Mouse (Mus musculus) liver, adult 2 months (tissue): ENCODE data around the gene Smyd4. TPM values are rescaled to one million over a fixed set of nuclear protein-coding genes. Genes with fewer than 3 reads are reported as not detected.

Source experiments
- DNase-seq: peaks from one replicate; pipeline ENCODE4 v3.0.0-alpha.2; 2011; ENCODE audit warnings: low read depth, low spot score; ENCODE audit errors: extremely low read depth
- H3K27ac ChIP-seq: fragments of 200-500 bp; replicated peaks from 2 replicates; pipeline ENCODE4 v1.5.1; 2012; ENCODE audit warnings: low read depth, mild to moderate bottlenecking, control low read depth, inconsistent platforms, low read length; ENCODE audit not compliant: insufficient read depth
- H3K27me3 ChIP-seq: fragments of 200-500 bp; 2 replicates; pipeline ENCODE4 v1.6.1; 2012; ENCODE audit warnings: mild to moderate bottlenecking, moderate library complexity, low read length, inconsistent platforms; ENCODE audit not compliant: control insufficient read depth, insufficient read depth
- H3K36me3 ChIP-seq: fragments of 200-500 bp; 2 replicates; pipeline ENCODE4 v1.6.1; 2012; ENCODE audit warnings: low read length, inconsistent platforms; ENCODE audit not compliant: control insufficient read depth, insufficient read depth
- H3K4me1 ChIP-seq: fragments of 200-500 bp; 2 replicates; pipeline ENCODE4 v1.6.1; 2011; ENCODE audit warnings: low read length; ENCODE audit not compliant: control insufficient read depth, insufficient read depth
- H3K4me3 ChIP-seq: fragments of 200-500 bp; 2 replicates; pipeline ENCODE4 v1.5.1; 2011; ENCODE audit warnings: low read depth, mild to moderate bottlenecking, control low read depth, low read length, moderate library complexity; ENCODE audit not compliant: insufficient read depth
- H3K79me2 ChIP-seq: fragments of 200-500 bp; 2 replicates; pipeline ENCODE4 v1.6.1; 2012; ENCODE audit warnings: inconsistent platforms, mild to moderate bottlenecking, low read length, moderate library complexity; ENCODE audit not compliant: control insufficient read depth, insufficient read depth
- H3K9ac ChIP-seq: fragments of 200-500 bp; 2 replicates; pipeline ENCODE4 v1.6.1; 2012; ENCODE audit warnings: low read depth, mild to moderate bottlenecking, control low read depth, inconsistent platforms, low read length
- CTCF ChIP-seq: fragments of 200-500 bp; IDR thresholded peaks from 2 replicates; pipeline ENCODE4 v1.5.1; 2011; ENCODE audit warnings: low read depth, low read length, control low read depth
- POLR2A ChIP-seq: fragments of 200-500 bp; IDR thresholded peaks from 2 replicates; pipeline ENCODE4 v1.6.1; 2011; ENCODE audit warnings: low read length, control low read depth; ENCODE audit not compliant: insufficient read depth; ENCODE audit errors: extremely low read depth
- WGBS: fragments of 180-500 bp; shearing (Covaris S2); methylation state at CpG from one replicate; pipeline ENCODE4 v1.1.7; 2018; 5-methylcytosine and 5-hydroxymethylcytosine counted together
- polyA plus RNA-seq: library from polyadenylated mRNA; depleted of rRNA; stranded (reverse); fragments of >200 nt; gene quantifications from 2 replicates; pipeline ENCODE4 v1.2.3, GENCODE M21; 2012
- total RNA-seq: library from RNA; depleted of rRNA; stranded (reverse); fragments of >200 nt; gene quantifications from 2 replicates; pipeline ENCODE4 v1.2.3, GENCODE M21; 2014

Gene Smyd4
- total and polyA plus RNA-seq, 2 experiments, result 1.1 to 1.8 TPM

GRCm38 (mm10) chr11:75431307-75431706 lies 83.1 kb downstream of the Smyd4 start:
- peak; percentile 84 for DNase-seq

GRCm38 (mm10) chr11:75434138-75434537 lies 85.9 kb downstream of the Smyd4 start:
- TF ChIP-seq POLR2A, result no peak
- peak; percentile 61 for TF ChIP-seq CTCF
- no peak overlapping the region for H3K4me3 ChIP-seq
- H3K27ac ChIP-seq, result no peak overlapping the region
- peaks cover 6% of the 10 kb centered on the region; the same call in 1 of the 2 replicates for H3K79me2 ChIP-seq
- H3K9ac ChIP-seq, result no peak overlapping the region
- peaks cover 45% of the 10 kb centered on the region for H3K36me3 ChIP-seq
- peaks cover 19% of the 10 kb centered on the region for H3K4me1 ChIP-seq
- no peaks in the 10 kb centered on the region for H3K27me3 ChIP-seq
- no peak for DNase-seq
- WGBS, result 91% methylated on average over 5 of the region's 5 CpGs

More at GRCm38 (mm10) chr11:75431307-75431706, 83.1 kb downstream of the Smyd4 start:
- WGBS, result 45% methylated on average over 11 of the region's 11 CpGs
- Histone ChIP-seq H3K4me3 (no peak overlapping the region), H3K36me3 (peaks cover 37% of the 10 kb centered on the region), H3K4me1 (peaks cover 7% of the 10 kb centered on the region), H3K27ac (peak overlapping the region; percentile 17), H3K79me2 (no peaks in the 10 kb centered on the region), H3K27me3 (no peaks in the 10 kb centered on the region), H3K9ac (no peak overlapping the region)
- no peak for TF ChIP-seq POLR2A
- no peak for TF ChIP-seq CTCF

- H3K36me3 ChIP-seq, result peaks cover 35% of the 10 kb centered on the region
- TF ChIP-seq POLR2A, result no peak
- no peak for TF ChIP-seq CTCF
Measured at GRCm38 (mm10) chr11:75438194-75438593, 90.0 kb downstream of the Smyd4 start.

GRCm38 (mm10) chr11:75438804-75439203 lies 90.6 kb downstream of the Smyd4 start:
- Histone ChIP-seq H3K27ac (peak overlapping the region; percentile 99), H3K9ac (peak overlapping the region; percentile 87), H3K36me3 (peaks cover 32% of the 10 kb centered on the region), H3K79me2 (peaks cover 6% of the 10 kb centered on the region; the same call in 1 of the 2 replicates), H3K27me3 (no peaks in the 10 kb centered on the region), H3K4me3 (peak overlapping the region; percentile 67), H3K4me1 (peaks cover 44% of the 10 kb centered on the region)
- TF ChIP-seq CTCF (no peak), POLR2A (peak; percentile 64)
- WGBS, result 26% methylated on average over 3 of the region's 3 CpGs
- DNase-seq, result peak; percentile 95

More at GRCm38 (mm10) chr11:75438194-75438593, 90.0 kb downstream of the Smyd4 start:
- Histone ChIP-seq H3K9ac (peak overlapping the region; percentile 87), H3K4me3 (peak overlapping the region; percentile 67), H3K27me3 (no peaks in the 10 kb centered on the region), H3K4me1 (peaks cover 39% of the 10 kb centered on the region), H3K79me2 (peaks cover 6% of the 10 kb centered on the region; the same call in 1 of the 2 replicates), H3K27ac (peak overlapping the region; percentile 99)
- WGBS, result 22% methylated on average over 13 of the region's 13 CpGs
- DNase-seq, result no peak

GRCm38 (mm10) chr11:75439363-75439762 lies 91.1 kb downstream of the Smyd4 start, which contains the start of gene Serpinf2:
TSS of gene Serpinf2 (minus strand) at chr11:75439591.
- no peaks in the 10 kb centered on the region for H3K27me3 ChIP-seq
- H3K79me2 ChIP-seq, result peaks cover 6% of the 10 kb centered on the region; the same call in 1 of the 2 replicates
- TF ChIP-seq CTCF, result peak; percentile 14; the same call in 1 of the 2 replicates
- peak; percentile 96 for TF ChIP-seq POLR2A
- peak within 1 kb of the TSS; percentile 67 for H3K4me3 ChIP-seq
- WGBS, result 17% methylated on average over 6 of the region's 6 CpGs
- H3K27ac ChIP-seq, result peak within 1 kb of the TSS; percentile 99
- peaks cover 48% of the 10 kb centered on the region for H3K4me1 ChIP-seq
- peaks cover 28% of the 10 kb centered on the region for H3K36me3 ChIP-seq
- DNase-seq, result peak; percentile 94
- peak within 1 kb of the TSS; percentile 87 for H3K9ac ChIP-seq

- no peak overlapping the region for H3K4me3 ChIP-seq
- peaks cover 22% of the 10 kb centered on the region for H3K36me3 ChIP-seq
- 0 out of 2 replicates have a peak overlapping the region, but pooled peaks have one; percentile 5 for H3K9ac ChIP-seq
- no peaks in the 10 kb centered on the region for H3K27me3 ChIP-seq
- H3K4me1 ChIP-seq, result peaks cover 53% of the 10 kb centered on the region
- peak overlapping the region; percentile 84 for H3K27ac ChIP-seq
- H3K79me2 ChIP-seq, result peaks cover 6% of the 10 kb centered on the region; the same call in 1 of the 2 replicates
- DNase-seq, result no peak
- 49% methylated on average over 3 of the region's 3 CpGs for WGBS
- TF ChIP-seq POLR2A (no peak), CTCF (no peak)
Measured at GRCm38 (mm10) chr11:75439951-75440350, 91.7 kb downstream of the Smyd4 start.
